Mouse (Mus musculus) embryonic stem cell, embryonic (primary cell): ENCODE data around the gene Ctnna3.

Source experiments
- CTCF ChIA-PET, 4 experiments: fragments of 300-600 bp in 2 of 4; fragments of 350-600 bp in 2 of 4; sonication (Branson Sonifier 250); formaldehyde crosslinking; loops; one replicate each; lab custom pipeline; 2022; ENCODE audit warnings: inconsistent platforms in 2 of 4; lab: Charles Lee
- POLR2A ChIA-PET, 4 experiments: fragments of 300-600 bp in 2 of 4; fragments of 350-600 bp in 2 of 4; sonication (Branson Sonifier 250); formaldehyde crosslinking; loops; one replicate each; lab custom pipeline; 2022; ENCODE audit warnings: antibody characterized with exemption in 4 of 4, inconsistent platforms in 1 of 4; lab: Charles Lee

Gene Ctnna3

GRCm38 (mm10) chr10:63429785-63430305, at the start of gene Ctnna3:
TSS of gene Ctnna3 (plus strand) at chr10:63430098.
- ChIA-PET CTCF (interaction anchor here in 3 of 4 experiments (0.6 to 1.6 kb wide), 9 partner anchors 11 to 1178 kb away, joined by 3 to 8 read pairs (median 4); partner anchors contain the start of gene Herc4 (in 1 of the 3)), POLR2A (interaction anchor here (0.6 to 1.7 kb wide), 16 partner anchors 11 to 1471 kb away, joined by 3 to 7 read pairs (median 4); no protein-coding TSS in a partner anchor)

GRCm38 (mm10) chr10:63381498-63382280, 48.2 kb upstream of the Ctnna3 start, which contains the start of gene Sirt1:
TSS of gene Sirt1 (minus strand) at chr10:63381704.
- ChIA-PET CTCF (interaction anchor here (0.6 to 4.3 kb wide), 22 partner anchors 12 to 1079 kb away, joined by 3 to 32 read pairs (median 5); no protein-coding TSS in a partner anchor), POLR2A (interaction anchor here in 3 of 4 experiments (0.6 to 3.5 kb wide), 38 partner anchors 9 to 420 kb away, joined by 3 to 20 read pairs (median 5); partner anchors contain the start of genes Herc4 (in 1 of the 3), Hnrnph3 (in 1 of the 3) and Pbld2 (in 1 of the 3))

GRCm38 (mm10) chr10:63382372-63383279, 47.3 kb upstream of the Ctnna3 start, which contains the start of gene Dnajc12:
TSS of gene Dnajc12 (plus strand) at chr10:63382443.
- CTCF ChIA-PET = interaction anchor here (0.5 to 4.3 kb wide), 83 partner anchors 8 to 1851 kb away, joined by 3 to 32 read pairs (median 4); partner anchors contain the start of genes Atoh7 (in 1 of the 4), Ctnna3 (in 1 of the 4), Herc4 (in 1 of the 4) and Hnrnph3 (in 1 of the 4)
- POLR2A ChIA-PET = interaction anchor here (0.5 to 3.5 kb wide), 62 partner anchors 10 to 718 kb away, joined by 3 to 20 read pairs (median 4); partner anchors contain the start of genes Hnrnph3 (in 2 of the 4), Pbld2 (in 2 of the 4), Ccar1 (in 1 of the 4) and Ctnna3 (in 1 of the 4)

- ChIA-PET POLR2A (interaction anchor here in 3 of 4 experiments (0.8 to 1.6 kb wide), 31 partner anchors 8 to 594 kb away, joined by 3 to 22 read pairs (median 4); partner anchors contain the start of genes Herc4 (in 2 of the 3), Atoh7 (in 1 of the 3), Ccar1 (in 1 of the 3) and Gm7075 (in 1 of the 3)), CTCF (interaction anchor here (0.6 to 1.9 kb wide), 14 partner anchors 8 to 406 kb away, joined by 3 to 11 read pairs (median 4); partner anchors contain the start of gene Rufy2 (in 1 of the 4))
Measured at GRCm38 (mm10) chr10:63385897-63386296, 44.0 kb upstream of the Ctnna3 start.

GRCm38 (mm10) chr10:63386444-63386843, 43.5 kb upstream of the Ctnna3 start:
- ChIA-PET CTCF (interaction anchor here (0.6 to 1.9 kb wide), 21 partner anchors 9 to 954 kb away, joined by 3 to 11 read pairs (median 3); partner anchors contain the start of gene Rufy2 (in 1 of the 4)), POLR2A (interaction anchor here (0.5 to 1.6 kb wide), 42 partner anchors 9 to 662 kb away, joined by 3 to 22 read pairs (median 4); partner anchors contain the start of genes Herc4 (in 2 of the 4), Atoh7 (in 1 of the 4), Ccar1 (in 1 of the 4) and Gm7075 (in 1 of the 4))

- POLR2A ChIA-PET = interaction anchor here (0.5 to 1.6 kb wide), 43 partner anchors 9 to 661 kb away, joined by 3 to 22 read pairs (median 4); partner anchors contain the start of genes Herc4 (in 2 of the 4), Atoh7 (in 1 of the 4), Ccar1 (in 1 of the 4) and Gm7075 (in 1 of the 4)
- CTCF ChIA-PET = interaction anchor here (0.6 to 1.9 kb wide), 20 partner anchors 9 to 955 kb away, joined by 3 to 11 read pairs (median 3); partner anchors contain the start of gene Rufy2 (in 1 of the 4)
Measured at GRCm38 (mm10) chr10:63386991-63387390, 42.9 kb upstream of the Ctnna3 start.

GRCm38 (mm10) chr10:63388948-63389347, 41.0 kb upstream of the Ctnna3 start:
- ChIA-PET POLR2A (interaction anchor here in 1 of 4 experiments (1.0 to 1.5 kb wide), 2 partner anchors 9 to 10 kb away, joined by 3 to 4 read pairs; no protein-coding TSS in a partner anchor), CTCF (interaction anchor here in 1 of 4 experiments (1.5 kb wide), 1 partner anchor 12 kb away, joined by 3 read pairs; no protein-coding TSS in a partner anchor)

- ChIA-PET CTCF (interaction anchor here in 2 of 4 experiments (0.6 to 1.3 kb wide), 2 partner anchors 14 to 16 kb away, joined by 5 to 6 read pairs; no protein-coding TSS in a partner anchor), POLR2A (interaction anchor here in 2 of 4 experiments (1.2 to 3.7 kb wide), 6 partner anchors 10 to 112 kb away, joined by 3 to 22 read pairs (median 8); partner anchors contain the start of gene Dnajc12 (in 2 of the 2))
Measured at GRCm38 (mm10) chr10:63396963-63397362, 32.9 kb upstream of the Ctnna3 start.

- ChIA-PET POLR2A (interaction anchor here in 1 of 4 experiments (0.8 to 1.5 kb wide), 2 partner anchors 17 to 1160 kb away, joined by 3 to 5 read pairs; no protein-coding TSS in a partner anchor), CTCF (interaction anchor here in 2 of 4 experiments (0.6 to 0.7 kb wide), 2 partner anchors 662 to 1156 kb away, joined by 3 read pairs; no protein-coding TSS in a partner anchor)
Measured at GRCm38 (mm10) chr10:63402731-63403504, 27.0 kb upstream of the Ctnna3 start.

- CTCF ChIA-PET = interaction anchor here (0.6 to 1.8 kb wide), 7 partner anchors 15 to 1156 kb away, joined by 3 to 9 read pairs (median 4); partner anchors contain the start of genes Dna2 (in 1 of the 4) and Gm7075 (in 1 of the 4)
- POLR2A ChIA-PET = interaction anchor here in 2 of 4 experiments (0.6 to 1.5 kb wide), 4 partner anchors 9 to 1161 kb away, joined by 3 to 5 read pairs (median 4); no protein-coding TSS in a partner anchor
Measured at GRCm38 (mm10) chr10:63403636-63404035, 26.3 kb upstream of the Ctnna3 start.

GRCm38 (mm10) chr10:63410162-63410956, 19.5 kb upstream of the Ctnna3 start:
- ChIA-PET POLR2A (interaction anchor here in 1 of 4 experiments (0.9 kb wide), 1 partner anchor 9 kb away, joined by 4 read pairs; no protein-coding TSS in a partner anchor), CTCF (interaction anchor here in 1 of 4 experiments (0.6 to 0.8 kb wide), 3 partner anchors 34 to 347 kb away, joined by 4 to 5 read pairs (median 4); no protein-coding TSS in a partner anchor)

- CTCF ChIA-PET = interaction anchor here in 3 of 4 experiments (0.6 to 0.7 kb wide), 3 partner anchors 34 to 531 kb away, joined by 3 to 8 read pairs (median 3); no protein-coding TSS in a partner anchor
- POLR2A ChIA-PET = interaction anchor here in 1 of 4 experiments (0.9 kb wide), 1 partner anchor 465 kb away, joined by 3 read pairs; the partner anchor contains the start of gene Dna2
Measured at GRCm38 (mm10) chr10:63411674-63412073, 18.2 kb upstream of the Ctnna3 start.

- ChIA-PET POLR2A (interaction anchor here in 1 of 4 experiments (0.7 to 1.6 kb wide), 5 partner anchors 9 to 1415 kb away, joined by 3 to 6 read pairs (median 4); partner anchors contain the start of gene Ctnna3), CTCF (interaction anchor here in 2 of 4 experiments (0.5 to 0.7 kb wide), 4 partner anchors 16 to 279 kb away, joined by 3 to 6 read pairs (median 4); no protein-coding TSS in a partner anchor)
Measured at GRCm38 (mm10) chr10:63412756-63413155, 17.1 kb upstream of the Ctnna3 start.

GRCm38 (mm10) chr10:63415287-63415686, 14.6 kb upstream of the Ctnna3 start:
- CTCF ChIA-PET = interaction anchor here in 3 of 4 experiments (0.6 to 1.0 kb wide), 6 partner anchors 8 to 534 kb away, joined by 3 to 14 read pairs (median 5); no protein-coding TSS in a partner anchor
- POLR2A ChIA-PET = interaction anchor here in 2 of 4 experiments (0.7 to 1.6 kb wide), 2 partner anchors 14 to 28 kb away, joined by 3 to 4 read pairs; no protein-coding TSS in a partner anchor
